Mouse (Mus musculus): ENCODE measurements around the gene Prkg1. TPM values are rescaled to one million over a fixed set of nuclear protein-coding genes. Genes with fewer than 3 reads are reported as not detected.

Gene Prkg1
- 0.63 and 0.76 TPM in 2 replicates for polyA plus RNA-seq (2015; fragmentation: Nextera tagmentation; extraction: Ambion mirVana)

GRCm38 (mm10) chr19:31764801-31765340, at the start of gene Prkg1:
TSS of gene Prkg1 (minus strand) at chr19:31765033.
- Histone ChIP-seq H3K4me2 (peak within 1 kb of the TSS; percentile 79), H3K4me3 (replicated peaks) (peak within 1 kb of the TSS; percentile 56), H3K4me1 (replicated peaks) (peaks cover 34% of the 10 kb centered on the region), H3K27me3 (peaks cover 74% of the 10 kb centered on the region), H3K27ac (replicated peaks) (no peak within 1 kb of the TSS; the same call in 1 of the 2 replicates), H3K9me3 (replicated peaks) (no peaks in the 10 kb centered on the region), H3K36me3 (replicated peaks) (no peaks in the 10 kb centered on the region), H3K9ac (no peak within 1 kb of the TSS)
- no peak for ATAC-seq (ENCODE audit: insufficient read depth)
- under 1% methylated on average over 23 of the region's 23 CpGs for WGBS (ENCODE audit: insufficient replicate concordance)

GRCm38 (mm10) chr19:31813087-31813486, 48.3 kb upstream of the Prkg1 start:
- no peak overlapping the region for H3K4me2 ChIP-seq
- H3K9me3 ChIP-seq (replicated peaks): no peaks in the 10 kb centered on the region
- H3K4me1 ChIP-seq (replicated peaks): no peaks in the 10 kb centered on the region
- no peak overlapping the region for H3K9ac ChIP-seq
- H3K27me3 ChIP-seq: no peaks in the 10 kb centered on the region
- ATAC-seq (ENCODE audit: insufficient read depth): no peak
- no peak overlapping the region for H3K27ac ChIP-seq (replicated peaks)
- no peak overlapping the region for H3K4me3 ChIP-seq (replicated peaks)
- no peaks in the 10 kb centered on the region for H3K36me3 ChIP-seq (replicated peaks)
- 30% methylated on average over 4 of the region's 4 CpGs for WGBS (ENCODE audit: insufficient replicate concordance)

GRCm38 (mm10) chr19:31811371-31811770, 46.5 kb upstream of the Prkg1 start:
- no peak for ATAC-seq (ENCODE audit: insufficient read depth)

GRCm38 (mm10) chr19:31805391-31805790, 40.6 kb upstream of the Prkg1 start:
- no peak overlapping the region for H3K4me3 ChIP-seq (replicated peaks)
- no peak overlapping the region for H3K9ac ChIP-seq
- no peak overlapping the region for H3K27ac ChIP-seq (replicated peaks)
- no peaks in the 10 kb centered on the region for H3K9me3 ChIP-seq (replicated peaks)
- no peaks in the 10 kb centered on the region for H3K4me1 ChIP-seq (replicated peaks)
- no peak overlapping the region for H3K4me2 ChIP-seq
- no peak for ATAC-seq (ENCODE audit: insufficient read depth)
- no peaks in the 10 kb centered on the region for H3K36me3 ChIP-seq (replicated peaks)
- WGBS (ENCODE audit: insufficient replicate concordance): 69% methylated on average over 7 of the region's 7 CpGs
- no peaks in the 10 kb centered on the region for H3K27me3 ChIP-seq

More at GRCm38 (mm10) chr19:31811371-31811770, 46.5 kb upstream of the Prkg1 start:
- H3K4me3 ChIP-seq (replicated peaks): no peak overlapping the region
- WGBS (ENCODE audit: insufficient replicate concordance): 24% methylated on average over 5 of the region's 5 CpGs
- no peaks in the 10 kb centered on the region for H3K4me1 ChIP-seq (replicated peaks)
- no peaks in the 10 kb centered on the region for H3K36me3 ChIP-seq (replicated peaks)
- H3K4me2 ChIP-seq: no peak overlapping the region
- no peak overlapping the region for H3K27ac ChIP-seq (replicated peaks)
- no peaks in the 10 kb centered on the region for H3K9me3 ChIP-seq (replicated peaks)
- H3K9ac ChIP-seq: no peak overlapping the region
- no peaks in the 10 kb centered on the region for H3K27me3 ChIP-seq

GRCm38 (mm10) chr19:31795485-31796046, 30.7 kb upstream of the Prkg1 start:
- Histone ChIP-seq H3K9ac (no peak overlapping the region), H3K4me2 (no peak overlapping the region), H3K27ac (replicated peaks) (no peak overlapping the region), H3K27me3 (no peaks in the 10 kb centered on the region), H3K36me3 (replicated peaks) (no peaks in the 10 kb centered on the region), H3K4me1 (replicated peaks) (no peaks in the 10 kb centered on the region), H3K9me3 (replicated peaks) (no peaks in the 10 kb centered on the region), H3K4me3 (replicated peaks) (no peak overlapping the region)
- ATAC-seq (ENCODE audit: insufficient read depth): no peak
- WGBS (ENCODE audit: insufficient replicate concordance): 63% methylated on average over 9 of the region's 9 CpGs

- no peaks in the 10 kb centered on the region for H3K36me3 ChIP-seq (replicated peaks)
- no peak overlapping the region for H3K9ac ChIP-seq
- ATAC-seq (ENCODE audit: insufficient read depth): no peak
- no peaks in the 10 kb centered on the region for H3K4me1 ChIP-seq (replicated peaks)
- H3K27me3 ChIP-seq: no peaks in the 10 kb centered on the region
- H3K9me3 ChIP-seq (replicated peaks): no peaks in the 10 kb centered on the region
- no peak overlapping the region for H3K27ac ChIP-seq (replicated peaks)
- no peak overlapping the region for H3K4me2 ChIP-seq
- no peak overlapping the region for H3K4me3 ChIP-seq (replicated peaks)
- WGBS (ENCODE audit: insufficient replicate concordance): 19% methylated on average over 3 of the region's 3 CpGs
Observed at GRCm38 (mm10) chr19:31791724-31792123, 26.9 kb upstream of the Prkg1 start.

- Histone ChIP-seq H3K4me1 (replicated peaks) (peaks cover 35% of the 10 kb centered on the region), H3K4me3 (replicated peaks) (no peak overlapping the region), H3K27ac (replicated peaks) (peak overlapping the region; percentile 71), H3K4me2 (peak overlapping the region; percentile 24; the same call in 1 of the 2 replicates), H3K9ac (no peak overlapping the region), H3K9me3 (replicated peaks) (no peaks in the 10 kb centered on the region), H3K36me3 (replicated peaks) (no peaks in the 10 kb centered on the region), H3K27me3 (no peaks in the 10 kb centered on the region)
- ATAC-seq (ENCODE audit: insufficient read depth): 0 out of 2 replicates have a peak, but pooled peaks have one; percentile 11
- WGBS (ENCODE audit: insufficient replicate concordance): 18% methylated on average over 3 of the region's 3 CpGs
Observed at GRCm38 (mm10) chr19:31781521-31782018, 16.7 kb upstream of the Prkg1 start.

GRCm38 (mm10) chr19:31781077-31781476, 16.2 kb upstream of the Prkg1 start:
- 7% methylated on average over 2 of the region's 2 CpGs for WGBS (ENCODE audit: insufficient replicate concordance)
- H3K4me2 ChIP-seq: peak overlapping the region; percentile 24; the same call in 1 of the 2 replicates
- peak; percentile 94 for ATAC-seq (ENCODE audit: insufficient read depth)

GRCm38 (mm10) chr19:31780222-31780621, 15.4 kb upstream of the Prkg1 start:
- WGBS (ENCODE audit: insufficient replicate concordance): 13% methylated on average over 1 of the region's 1 CpGs
- no peaks in the 10 kb centered on the region for H3K27me3 ChIP-seq
- ATAC-seq (ENCODE audit: insufficient read depth): no peak
- peak overlapping the region; percentile 71; the same call in 1 of the 2 replicates for H3K27ac ChIP-seq (replicated peaks)
- no peak overlapping the region for H3K4me3 ChIP-seq (replicated peaks)
- no peaks in the 10 kb centered on the region for H3K9me3 ChIP-seq (replicated peaks)
- H3K9ac ChIP-seq: no peak overlapping the region
- no peaks in the 10 kb centered on the region for H3K36me3 ChIP-seq (replicated peaks)
- peaks cover 35% of the 10 kb centered on the region for H3K4me1 ChIP-seq (replicated peaks)
- H3K4me2 ChIP-seq: no peak overlapping the region

More at GRCm38 (mm10) chr19:31781077-31781476, 16.2 kb upstream of the Prkg1 start:
- peaks cover 35% of the 10 kb centered on the region for H3K4me1 ChIP-seq (replicated peaks)
- H3K9me3 ChIP-seq (replicated peaks): no peaks in the 10 kb centered on the region
- H3K4me3 ChIP-seq (replicated peaks): no peak overlapping the region
- peak overlapping the region; percentile 71 for H3K27ac ChIP-seq (replicated peaks)
- H3K36me3 ChIP-seq (replicated peaks): no peaks in the 10 kb centered on the region
- H3K27me3 ChIP-seq: no peaks in the 10 kb centered on the region
- H3K9ac ChIP-seq: no peak overlapping the region

- Histone ChIP-seq H3K27ac (replicated peaks) (peak overlapping the region; percentile 45; the same call in 1 of the 2 replicates), H3K9ac (no peak overlapping the region), H3K27me3 (no peaks in the 10 kb centered on the region), H3K9me3 (replicated peaks) (no peaks in the 10 kb centered on the region), H3K4me1 (replicated peaks) (peaks cover 35% of the 10 kb centered on the region), H3K4me2 (peak overlapping the region; percentile 28), H3K36me3 (replicated peaks) (no peaks in the 10 kb centered on the region), H3K4me3 (replicated peaks) (no peak overlapping the region)
- ATAC-seq (ENCODE audit: insufficient read depth): peak; percentile 52
- 13% methylated on average over 4 of the region's 4 CpGs for WGBS (ENCODE audit: insufficient replicate concordance)
Observed at GRCm38 (mm10) chr19:31779021-31779420, 14.2 kb upstream of the Prkg1 start.

- Histone ChIP-seq H3K4me1 (replicated peaks) (peaks cover 29% of the 10 kb centered on the region), H3K36me3 (replicated peaks) (no peaks in the 10 kb centered on the region), H3K4me2 (no peak overlapping the region), H3K27ac (replicated peaks) (no peak overlapping the region), H3K4me3 (replicated peaks) (no peak overlapping the region), H3K27me3 (peaks cover 57% of the 10 kb centered on the region), H3K9me3 (replicated peaks) (no peaks in the 10 kb centered on the region), H3K9ac (no peak overlapping the region)
- 6% methylated on average over 3 of the region's 3 CpGs for WGBS (ENCODE audit: insufficient replicate concordance)
- no peak for ATAC-seq (ENCODE audit: insufficient read depth)
Observed at GRCm38 (mm10) chr19:31767004-31767403, 2.2 kb upstream of the Prkg1 start.

Measured in liver, embryonic 15.5 days (tissue).